Mouse (Mus musculus) cerebellum, postnatal 10 days (tissue): ENCODE measurements at regions not wholly inside any gene's neighbourhood (a gene's known extent, or its start where the extent isn't known, plus 50 kb on each side); places are given as distances from the start of the nearest gene placed in this dataset.

Experiments used
- DNase-seq, 2 experiments: peaks; one replicate each; pipeline ENCODE4 v3.0.0; 2021; ENCODE audit warnings: mixed read lengths in 2 of 2

DNA sequence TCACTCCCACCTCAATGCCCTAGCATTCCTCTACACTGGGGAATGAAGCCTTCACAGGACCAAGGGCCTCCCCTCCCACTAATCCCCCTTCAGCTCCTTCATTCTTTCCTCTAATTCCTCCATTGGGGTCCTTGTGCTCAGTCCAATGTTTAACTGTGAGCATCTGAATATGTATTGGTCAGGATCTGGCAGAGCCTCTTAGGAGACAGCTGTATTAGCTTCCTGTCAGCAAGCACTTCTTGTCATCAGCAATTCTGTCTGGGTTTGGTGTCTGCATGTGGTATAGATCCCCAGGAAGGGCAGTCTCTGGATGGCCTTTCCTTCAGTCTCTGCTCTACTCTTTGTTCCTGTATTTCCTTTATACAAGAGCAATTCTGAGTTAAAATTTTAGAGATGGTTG is 426.8 kb upstream of the 2610001J05Rik start:
- DNase-seq = no peak

DNA sequence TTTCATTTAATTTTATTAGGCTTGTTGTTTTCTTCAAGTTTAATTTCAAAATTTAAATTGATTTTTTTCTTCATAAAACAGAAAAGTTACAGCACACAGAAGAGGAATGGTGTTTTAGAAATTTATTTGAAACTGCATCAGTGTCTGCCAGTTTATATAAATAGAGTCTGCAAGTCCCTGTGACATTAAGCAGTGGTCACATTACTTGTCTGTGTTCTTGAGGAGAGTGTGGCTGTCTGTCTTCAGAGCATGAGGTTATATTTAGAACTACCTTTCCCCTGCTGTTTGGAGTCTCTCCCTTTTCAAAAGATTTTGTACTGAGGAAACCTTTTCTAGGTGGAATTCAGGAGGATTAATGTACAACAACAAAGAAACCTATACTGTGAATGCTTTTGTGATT is 426.1 kb upstream of the 2610001J05Rik start:
- DNase-seq = no peak

DNA sequence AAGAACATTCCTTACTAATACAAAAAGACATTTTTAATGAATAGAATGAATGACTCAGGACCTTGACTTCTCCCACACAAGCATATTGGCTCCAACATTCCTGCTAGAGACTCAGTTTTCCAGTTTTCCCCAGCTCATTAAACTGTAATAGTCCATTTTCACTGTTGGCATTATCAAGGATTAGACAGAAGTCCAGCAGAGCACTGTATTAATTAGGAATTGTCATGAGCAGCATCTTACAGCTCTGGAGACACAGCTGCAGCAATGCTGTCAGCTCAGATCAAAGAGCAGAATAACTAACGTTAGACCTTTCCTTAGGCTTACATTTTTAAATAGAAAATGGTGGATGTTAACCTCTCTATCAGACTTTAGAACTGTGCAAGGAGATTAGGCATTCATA is 419.5 kb upstream of the 2610001J05Rik start:
- DNase-seq = no peak

DNA sequence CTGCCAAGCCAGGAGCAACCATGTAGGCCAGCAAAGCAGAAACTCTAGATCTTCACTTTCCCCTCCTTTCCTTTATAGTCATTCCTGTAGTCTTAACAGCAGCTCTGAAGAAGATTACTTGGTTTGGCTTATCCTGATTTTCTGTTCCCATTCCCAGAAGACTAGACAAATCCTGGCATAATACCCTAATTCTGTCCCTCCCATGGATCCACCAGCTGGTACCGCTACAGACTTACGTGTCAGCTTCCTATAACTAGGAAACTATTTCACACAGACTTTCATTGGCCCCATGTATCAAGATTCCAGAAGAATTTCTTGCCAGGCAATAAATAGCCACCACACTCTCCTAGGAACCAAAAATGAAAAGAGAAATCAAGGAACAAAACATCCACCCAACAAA is 410.2 kb upstream of the 2610001J05Rik start:
- DNase-seq = peak; percentile 53 to 62

DNA sequence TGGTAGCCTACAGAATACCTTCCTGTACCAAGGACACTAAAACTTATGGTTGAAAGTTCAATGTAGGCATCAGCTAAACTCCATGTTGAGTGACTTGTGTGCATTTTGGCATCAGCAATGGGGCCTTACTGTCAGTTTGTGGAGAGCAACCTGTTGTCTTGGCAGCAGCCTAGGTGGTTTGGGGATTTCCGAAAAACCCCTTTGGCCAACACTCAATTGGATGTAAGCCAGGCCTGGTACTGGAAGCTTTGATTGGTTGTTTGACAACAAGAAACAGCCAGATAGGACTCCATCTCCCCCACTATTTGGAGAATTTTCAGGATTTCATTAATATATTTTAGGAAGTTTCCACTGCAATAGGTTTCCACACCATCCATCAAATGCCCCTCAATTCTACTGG is 390.6 kb upstream of the 2610001J05Rik start:
- DNase-seq = peak; percentile 61

DNA sequence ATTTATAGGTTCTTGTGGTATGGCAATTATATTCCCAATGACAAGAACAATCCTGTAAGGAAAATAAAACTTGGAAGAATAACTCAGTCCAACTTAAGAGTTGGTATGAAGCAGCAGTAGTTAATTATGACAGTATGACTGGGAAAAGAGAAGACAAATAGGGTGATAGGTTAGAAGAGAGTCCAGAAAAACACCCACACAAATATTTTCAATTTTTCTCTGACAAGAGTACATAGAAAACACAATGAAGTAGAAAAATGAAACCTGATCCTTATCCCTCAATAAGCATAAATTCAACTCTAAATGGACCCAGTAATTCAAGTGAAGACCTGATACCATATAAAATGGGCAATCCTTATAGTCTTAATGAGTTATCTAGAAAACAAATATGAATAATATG is 369.0 kb upstream of the 2610001J05Rik start:
- no peak for DNase-seq

DNA sequence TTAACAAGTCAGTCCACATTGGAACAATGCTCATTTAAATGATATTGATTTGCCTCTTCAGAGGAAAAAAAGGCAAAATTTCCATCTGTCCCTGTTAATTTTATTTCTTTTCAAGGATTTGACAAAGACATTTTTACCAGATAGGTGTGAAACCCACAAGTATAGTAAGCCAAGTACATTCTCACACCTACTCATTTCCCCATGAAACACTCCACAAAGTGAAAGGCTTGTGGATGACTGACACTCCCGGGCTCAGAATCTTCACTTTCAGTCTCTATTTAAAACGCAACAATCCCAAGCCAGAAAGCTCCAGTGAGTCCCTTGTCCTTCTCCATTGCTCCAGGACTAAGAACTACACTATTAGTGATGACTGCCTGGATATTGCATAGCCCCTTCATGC is 367.8 kb upstream of the 2610001J05Rik start:
- DNase-seq = no peak

DNA sequence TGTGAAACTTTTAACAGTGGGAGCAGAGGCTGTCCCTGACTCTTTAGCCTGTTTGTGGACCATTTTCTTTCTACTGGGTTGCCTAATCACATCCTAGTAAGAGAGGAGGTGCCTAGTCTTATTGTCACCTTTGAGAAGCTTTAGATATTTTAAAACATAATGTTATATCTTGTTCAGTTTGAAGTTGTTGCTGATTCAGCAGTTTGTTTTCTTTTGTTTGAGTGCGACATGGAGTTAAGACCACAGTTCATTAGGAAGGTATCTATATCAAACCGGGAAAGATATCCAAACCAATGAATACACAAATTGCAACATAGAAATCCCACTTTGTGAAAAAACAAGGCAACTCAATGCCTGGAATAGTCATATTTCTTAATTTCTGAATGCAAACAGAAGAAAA is 359.5 kb upstream of the 2610001J05Rik start:
- no peak for DNase-seq

DNA sequence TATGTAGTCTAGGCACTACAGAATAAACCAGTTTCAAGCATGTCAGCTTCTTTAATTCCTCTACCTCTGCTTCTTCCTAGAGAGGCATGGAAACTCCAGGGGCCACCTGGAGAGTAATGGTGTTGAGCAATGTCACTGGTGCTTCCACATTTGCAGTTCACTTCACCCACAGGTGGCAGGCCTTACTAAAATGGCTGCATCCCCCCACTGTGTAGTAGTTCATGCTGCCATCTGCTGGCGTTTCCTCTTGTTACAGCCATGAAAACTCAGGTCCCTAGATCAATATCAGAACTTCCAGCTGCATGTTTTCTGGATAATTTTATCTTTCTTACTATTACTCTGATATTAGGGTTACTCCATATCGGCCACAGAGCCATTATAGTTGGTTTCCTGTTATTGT is 336.2 kb upstream of the 2610001J05Rik start:
- peak; percentile 80 to 85 for DNase-seq

DNA sequence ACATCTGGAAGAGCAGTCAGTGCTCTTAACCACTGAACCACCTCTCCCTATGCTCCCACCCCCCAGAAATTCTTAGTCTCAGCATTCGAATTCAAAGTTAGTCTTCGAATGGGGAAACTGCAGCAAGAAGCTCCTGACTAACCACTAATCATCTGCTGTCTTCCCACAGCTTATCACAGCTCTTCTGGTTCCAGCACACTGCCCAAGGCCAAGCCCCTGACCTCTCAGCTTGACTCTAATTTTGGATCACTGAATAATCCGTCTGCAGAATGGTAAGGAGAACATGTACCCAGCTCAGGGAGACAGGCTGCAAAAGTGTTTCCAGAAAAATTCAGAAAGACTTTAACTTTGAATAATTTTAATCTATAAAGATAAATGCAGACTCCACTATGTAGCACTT is 325.8 kb upstream of the 2610001J05Rik start:
- DNase-seq = no peak

DNA sequence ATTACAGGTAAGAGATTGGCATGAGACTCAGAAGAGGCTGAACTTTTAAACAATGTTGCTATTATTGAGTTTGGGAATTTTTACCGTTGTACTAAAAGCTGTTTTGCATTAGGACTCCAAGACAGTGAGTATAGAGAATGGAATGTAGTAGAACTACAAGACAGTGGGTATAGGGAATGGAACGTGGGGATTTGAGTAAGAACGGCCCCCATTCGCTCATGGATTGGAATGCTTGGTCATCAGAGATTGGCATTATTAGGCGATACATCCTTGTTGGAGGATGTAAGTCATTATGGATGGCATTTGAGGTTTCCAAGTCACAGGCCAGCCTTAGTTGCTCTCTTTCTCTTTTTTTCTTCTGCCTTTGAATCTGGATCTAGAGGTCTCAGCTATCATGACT is 324.0 kb upstream of the 2610001J05Rik start:
- no peak for DNase-seq

DNA sequence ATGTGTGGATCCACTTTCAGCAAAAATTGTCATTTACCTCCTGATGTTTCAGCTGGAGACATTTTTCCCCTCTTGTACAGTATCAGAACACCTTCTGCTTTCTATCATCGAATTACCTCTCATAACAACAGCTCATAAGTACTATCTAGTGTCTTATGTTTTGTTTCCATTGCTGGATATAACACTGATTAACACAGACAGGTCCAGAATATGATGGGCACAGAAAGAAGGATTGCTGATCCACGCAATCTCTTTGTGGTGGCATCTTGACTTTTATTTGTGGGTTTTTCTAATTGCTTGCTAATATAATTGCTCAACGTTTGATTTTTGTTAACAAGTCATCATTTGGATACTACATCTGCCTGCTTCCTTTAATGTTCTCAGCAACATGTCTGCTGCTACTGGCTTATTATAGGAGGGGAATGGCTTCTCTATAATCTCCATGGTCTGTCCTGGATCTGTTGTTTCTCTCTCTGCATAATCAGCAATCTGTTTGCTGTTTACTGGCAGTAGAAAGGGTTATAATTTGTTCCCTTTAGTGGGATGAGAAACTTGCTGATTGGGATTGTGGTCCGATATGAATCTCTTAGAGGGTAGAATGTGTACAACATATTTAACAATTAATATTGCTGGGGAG is 320.2 kb upstream of the 2610001J05Rik start:
- no peak for DNase-seq

DNA sequence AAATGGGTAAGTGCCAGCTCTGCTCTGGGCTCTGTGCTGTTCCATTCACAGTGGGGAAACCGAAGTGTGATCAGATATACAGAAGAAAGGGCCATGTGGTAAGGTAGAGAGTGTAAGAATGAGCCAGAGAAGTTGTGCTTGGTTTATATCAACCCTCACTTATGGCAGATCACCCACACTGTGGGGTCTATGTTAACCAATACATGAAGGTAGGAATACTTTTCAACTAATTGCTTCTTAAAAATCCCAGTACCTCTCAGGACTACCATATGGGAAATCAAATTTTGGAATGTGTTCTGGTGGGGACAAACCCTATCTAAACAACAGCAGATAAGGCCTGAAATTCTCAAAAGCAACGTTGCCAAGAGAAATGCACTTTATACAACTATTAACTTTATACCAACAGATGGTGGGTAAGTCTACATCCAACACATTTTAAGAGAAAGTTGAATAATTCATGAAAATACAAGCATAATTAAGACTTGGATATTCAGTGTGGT is 314.7 kb upstream of the 2610001J05Rik start:
- DNase-seq = no peak

DNA sequence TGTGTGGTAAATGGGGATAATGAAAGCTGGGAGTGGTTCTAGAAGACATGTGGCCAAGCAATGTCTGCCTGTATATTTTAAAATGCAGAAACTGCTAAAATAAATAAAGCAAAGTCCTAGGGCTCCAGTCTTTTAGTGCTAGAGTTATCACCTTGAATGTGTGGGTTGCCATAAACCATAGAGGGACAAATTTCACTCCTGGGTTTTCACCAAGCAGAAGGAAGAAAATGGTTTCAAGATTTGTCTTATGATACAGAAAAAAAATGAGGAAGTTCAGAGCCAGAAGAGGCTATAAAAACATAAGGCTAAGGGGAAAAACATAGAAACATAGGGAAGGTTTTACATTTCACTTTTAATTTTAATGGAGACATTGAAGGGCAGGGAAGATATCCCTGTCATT is 276.1 kb upstream of the 2610001J05Rik start:
- DNase-seq = no peak

DNA sequence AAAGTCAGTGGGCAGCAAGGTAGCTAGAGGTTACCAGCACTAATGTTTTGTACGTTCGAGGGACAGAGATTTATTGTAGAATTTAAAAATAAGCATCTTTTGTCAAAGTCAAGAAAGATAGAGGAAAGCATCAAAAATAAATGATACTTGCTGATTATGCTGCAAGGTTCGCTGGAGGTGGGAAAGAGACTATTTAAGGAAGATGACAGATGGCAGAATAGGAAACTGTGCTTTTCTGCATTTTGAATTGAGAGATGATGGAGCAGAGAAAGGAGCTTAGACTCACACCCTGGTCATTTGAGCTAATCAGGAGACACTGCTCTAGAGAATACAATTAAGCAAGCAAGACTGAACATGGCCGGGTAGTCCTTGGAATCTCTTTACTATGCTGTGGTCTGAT is 275.1 kb upstream of the 2610001J05Rik start:
- DNase-seq = no peak

DNA sequence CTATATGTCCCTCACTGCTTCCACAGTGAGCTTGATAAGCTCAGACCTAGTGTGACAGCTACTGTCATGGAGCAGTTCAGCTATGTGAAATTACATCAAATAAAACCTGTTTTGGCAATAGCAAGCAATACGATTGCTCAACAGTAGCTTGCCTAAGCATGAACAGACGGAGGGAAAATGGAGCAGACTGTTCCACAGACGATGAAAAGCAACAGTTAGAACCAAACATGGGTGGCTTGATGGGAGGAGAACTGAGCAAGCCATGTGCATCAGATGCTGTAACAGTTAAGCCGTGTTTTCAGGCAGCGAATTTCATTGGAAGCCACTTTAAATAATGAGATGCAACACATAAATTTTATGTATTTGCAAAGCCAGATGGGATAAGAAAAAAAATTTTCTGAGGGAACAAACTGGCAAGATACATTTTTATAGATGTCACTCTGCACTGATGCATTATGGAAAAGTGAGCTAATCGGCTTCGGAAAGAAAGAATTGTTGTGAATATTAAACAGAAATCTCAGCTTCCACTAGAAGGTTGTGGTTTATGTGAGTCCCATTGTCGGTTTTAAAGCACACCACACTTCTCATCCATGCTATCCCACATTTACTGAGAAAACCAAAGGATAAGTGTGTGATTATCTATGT is 270.9 kb upstream of the 2610001J05Rik start:
- no peak for DNase-seq

DNA sequence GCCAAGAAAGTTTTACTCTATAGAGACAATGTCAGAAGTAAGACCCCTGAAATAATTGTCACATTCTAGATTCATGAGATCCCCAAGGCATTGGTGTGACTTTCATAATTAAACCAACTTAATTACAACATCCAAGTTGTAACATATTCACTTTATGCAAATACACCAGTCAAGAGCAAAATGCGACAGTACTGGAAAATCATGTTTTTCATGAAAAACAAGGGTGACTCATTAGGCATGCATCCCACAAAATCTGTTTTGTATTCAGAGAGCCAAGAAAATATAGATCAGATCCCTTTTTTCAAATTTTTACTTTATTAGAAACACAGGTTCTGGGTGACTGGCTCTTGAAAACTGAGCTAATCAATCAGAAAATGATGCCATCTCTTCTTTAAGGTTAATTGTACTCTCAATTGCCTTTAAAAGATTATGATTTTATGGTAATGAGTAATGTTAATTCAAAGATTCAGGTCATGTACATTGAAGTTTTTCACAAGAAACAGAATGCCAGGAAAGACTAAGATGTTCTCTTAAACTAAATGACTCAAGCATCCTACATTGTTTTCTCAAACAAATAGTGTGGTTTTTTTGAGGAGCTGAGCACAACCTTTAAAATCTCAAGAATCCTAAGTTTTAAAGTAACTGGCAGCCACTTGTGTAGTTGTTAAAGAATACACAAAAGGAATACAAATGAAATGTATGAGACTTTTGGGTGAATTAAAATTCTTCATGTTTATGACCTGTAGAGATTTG is 259.2 kb upstream of the 2610001J05Rik start:
- no peak for DNase-seq

DNA sequence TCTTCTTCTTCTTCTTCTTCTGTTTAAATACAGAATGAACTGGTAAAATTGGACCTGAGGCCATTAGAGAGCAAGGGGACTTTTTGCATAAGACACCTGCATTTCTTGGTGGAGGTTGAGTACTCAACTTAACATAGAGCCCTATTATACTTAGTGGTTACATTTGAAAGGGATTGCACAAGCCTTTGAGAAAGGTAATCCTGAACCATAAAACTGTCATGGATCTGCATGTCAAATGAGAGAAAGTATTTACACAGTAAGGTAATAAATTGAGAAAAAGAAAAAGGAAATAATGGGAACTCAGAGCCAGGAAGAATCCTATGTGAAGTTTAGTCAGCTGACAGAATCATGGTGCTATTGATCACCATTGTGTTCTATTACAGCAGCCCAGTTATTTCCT is 258.1 kb upstream of the 2610001J05Rik start:
- no peak for DNase-seq

DNA sequence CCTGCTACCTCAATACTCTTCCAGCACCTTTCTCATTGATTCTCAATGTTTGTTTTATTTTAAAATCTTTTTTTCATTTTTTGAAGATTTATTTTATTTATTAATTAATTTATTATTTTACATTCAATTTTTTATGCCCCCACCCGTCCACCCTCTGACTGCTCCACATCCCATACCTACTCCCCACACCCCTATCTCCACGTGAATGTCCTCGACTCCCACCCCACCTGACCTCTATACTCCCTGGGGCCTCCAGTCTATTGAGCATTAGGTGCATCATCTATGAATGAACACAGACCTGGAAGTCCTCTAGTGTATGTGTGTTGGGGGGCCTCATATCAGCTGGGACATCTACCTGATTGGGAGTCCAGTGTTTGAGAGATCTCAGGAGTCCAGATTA is 251.0 kb upstream of the 2610001J05Rik start:
- no peak for DNase-seq

DNA sequence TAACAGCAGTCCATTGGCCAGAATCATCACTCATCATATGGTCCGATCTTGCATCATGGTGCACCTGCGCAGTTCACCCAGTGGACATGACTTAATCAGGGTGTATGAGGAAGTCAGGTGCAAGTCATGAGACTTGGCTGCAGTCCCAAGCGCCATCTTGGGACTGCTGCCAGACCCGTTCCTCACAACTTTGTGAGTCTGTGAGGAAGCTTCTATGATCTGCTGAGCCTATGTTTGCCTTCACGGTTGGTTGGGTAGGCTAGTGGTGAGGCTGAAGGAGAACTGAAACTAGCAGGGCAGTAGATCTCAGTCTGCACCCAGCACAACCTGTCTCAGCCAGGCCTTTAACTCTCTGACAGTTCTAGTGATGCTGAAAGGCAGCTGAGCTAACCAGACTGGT is 250.2 kb upstream of the 2610001J05Rik start:
- peak in 1 of 2 experiments; percentile 3 for DNase-seq

DNA sequence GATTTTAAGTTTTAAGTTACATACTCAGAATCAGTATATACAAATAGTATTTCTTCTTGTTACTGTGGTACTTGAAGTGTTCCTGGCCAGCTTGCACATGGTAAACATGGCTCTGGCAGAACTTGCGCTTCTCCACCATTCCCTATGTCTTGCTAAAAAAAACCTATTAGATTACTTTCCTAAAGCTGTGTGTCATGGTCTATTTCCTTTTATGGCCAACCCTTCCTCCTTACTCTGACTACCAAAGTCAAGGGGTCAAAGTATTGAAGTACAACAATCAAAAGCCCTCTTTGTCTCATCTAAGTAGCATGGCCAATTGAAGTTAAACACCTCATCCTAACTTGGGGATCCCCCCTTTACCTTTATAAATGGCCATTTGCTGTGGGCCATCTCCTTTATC is 223.6 kb upstream of the 2610001J05Rik start:
- no peak for DNase-seq

DNA sequence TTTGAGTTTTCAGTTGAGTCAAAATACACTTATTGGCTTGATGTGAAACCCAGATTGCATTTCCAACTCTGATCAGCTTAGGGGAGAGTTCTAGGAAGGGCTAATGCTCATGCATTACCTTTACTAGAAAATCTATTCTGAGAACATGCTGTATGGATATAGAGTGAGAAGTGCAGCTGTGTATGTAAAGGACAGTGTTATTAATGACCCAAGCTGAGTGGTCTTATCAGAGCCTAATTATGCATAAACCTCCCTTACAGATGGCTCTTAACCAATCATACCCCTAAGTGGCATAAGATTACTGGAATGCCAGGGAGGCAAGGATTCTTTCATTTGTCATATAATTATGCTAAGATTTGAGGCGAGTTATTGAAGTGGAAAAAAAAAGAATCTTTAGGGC is 210.6 kb upstream of the 2610001J05Rik start:
- DNase-seq = no peak

DNA sequence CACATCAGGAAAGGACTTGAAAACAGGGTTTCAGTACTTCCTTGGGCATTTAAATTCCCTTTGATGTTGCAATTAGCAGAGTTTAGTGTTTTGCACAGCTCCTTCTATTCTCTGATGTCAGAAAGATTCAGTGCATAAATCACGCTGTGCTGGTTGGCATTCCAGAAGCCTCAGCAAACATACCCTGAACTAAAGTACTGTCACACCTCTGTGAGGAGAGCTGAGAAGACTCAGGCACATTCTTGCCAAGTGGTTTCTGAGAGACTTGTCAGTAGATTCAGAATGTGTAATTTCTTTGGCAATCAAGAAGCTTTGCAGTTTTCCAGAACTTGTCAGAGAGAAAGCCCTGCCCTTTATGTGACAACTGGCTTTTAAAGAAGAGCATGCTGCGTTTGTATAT is 192.4 kb upstream of the 2610001J05Rik start:
- no peak for DNase-seq

DNA sequence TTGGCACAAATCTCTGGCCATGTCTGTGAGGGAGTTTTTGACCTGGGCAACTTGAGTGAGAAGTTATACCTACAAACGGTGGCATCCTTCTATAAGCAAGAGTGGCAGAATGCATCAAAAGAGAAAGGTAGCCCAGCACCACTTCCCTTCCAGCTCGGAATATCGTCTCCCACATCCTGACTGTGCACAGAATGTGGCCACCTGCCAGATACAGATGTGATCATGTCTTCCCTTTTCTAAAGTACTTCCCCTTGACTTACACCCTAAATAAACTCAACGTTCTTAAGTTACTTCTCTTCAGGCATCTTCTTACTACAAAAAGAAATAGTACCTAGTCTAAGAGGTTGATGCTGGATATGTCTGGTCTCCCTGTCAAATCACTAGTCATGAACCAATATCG is 175.2 kb upstream of the 2610001J05Rik start:
- DNase-seq = no peak
